Mouse (Mus musculus): ENCODE measurements around the gene Atp6v1b1.

The Atp6v1b1 gene

DNA sequence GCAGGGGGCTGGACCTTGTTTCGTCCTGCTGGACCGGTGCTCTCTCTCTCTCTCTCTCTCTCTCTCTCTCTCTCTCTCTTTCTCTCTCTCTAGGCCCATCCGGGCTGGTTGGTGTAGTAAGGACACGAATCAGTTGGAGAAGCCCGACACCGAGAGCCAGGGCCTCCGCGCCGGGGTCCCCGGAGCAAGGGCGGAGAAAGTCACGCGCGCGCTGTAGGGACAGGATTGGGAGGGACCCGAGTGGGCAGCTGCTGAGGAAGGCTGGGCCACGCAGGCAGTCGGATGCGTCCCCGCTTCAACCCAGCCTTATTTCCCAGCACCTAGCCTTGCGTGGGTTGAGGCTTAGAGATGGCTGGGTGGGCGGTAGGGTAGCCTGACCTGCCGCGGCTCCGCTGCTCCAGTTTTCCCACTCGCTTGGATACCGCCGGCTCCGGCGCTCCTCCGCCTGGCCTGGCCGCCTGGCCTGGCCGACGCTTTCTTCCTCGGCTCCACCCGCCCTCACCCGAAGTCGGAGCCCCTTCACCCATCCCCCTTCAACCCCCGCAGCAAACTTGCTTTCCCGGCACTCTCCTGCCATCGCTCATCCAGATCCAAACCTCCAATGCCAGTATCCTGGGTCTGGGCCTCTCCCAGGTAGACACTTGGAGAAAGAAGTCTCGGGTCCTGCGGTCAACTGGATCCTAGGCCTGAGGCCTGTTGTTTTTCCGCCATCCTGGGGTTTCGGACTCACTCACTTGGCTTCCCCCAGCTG lies 30.9 kb upstream of the Atp6v1b1 start:
- H3K36me3 ChIP-seq (ENCODE audit: insufficient read depth, low read length), result no peaks in the 10 kb centered on the region
- peaks cover 96% of the 10 kb centered on the region for H3K27me3 ChIP-seq (ENCODE audit: insufficient read depth, low read length)
- no peaks in the 10 kb centered on the region for H3K9me3 ChIP-seq (ENCODE audit: low read length)
- TF ChIP-seq NANOG (IDR thresholded peaks at IDR 0.05; ENCODE audit: borderline replicate concordance, low read length) (no peak), CTCF (conservative IDR thresholded peaks at IDR 0.05; ENCODE audit: low read length) (no peak), POU5F1 (IDR thresholded peaks at IDR 0.05; ENCODE audit: borderline replicate concordance, low read length) (no peak)
- peaks cover 71% of the 10 kb centered on the region for H3K4me1 ChIP-seq (replicated peaks; ENCODE audit: low read depth, low read length)
- peak overlapping the region; percentile 80 for H3K4me3 ChIP-seq (replicated peaks; ENCODE audit: low read length)

- TF ChIP-seq CTCF (conservative IDR thresholded peaks at IDR 0.05; ENCODE audit: low read length) (no peak), NANOG (IDR thresholded peaks at IDR 0.05; ENCODE audit: borderline replicate concordance, low read length) (no peak), POU5F1 (IDR thresholded peaks at IDR 0.05; ENCODE audit: borderline replicate concordance, low read length) (no peak)
- H3K9me3 ChIP-seq (ENCODE audit: low read length), result no peaks in the 10 kb centered on the region
- H3K27me3 ChIP-seq (ENCODE audit: insufficient read depth, low read length), result peaks cover 91% of the 10 kb centered on the region
- H3K36me3 ChIP-seq (ENCODE audit: insufficient read depth, low read length), result no peaks in the 10 kb centered on the region
- peaks cover 67% of the 10 kb centered on the region for H3K4me1 ChIP-seq (replicated peaks; ENCODE audit: low read depth, low read length)
- no peak overlapping the region for H3K4me3 ChIP-seq (replicated peaks; ENCODE audit: low read length)
Observed at GRCm38 (mm10) chr6:83713271-83714136, 29.3 kb upstream of the Atp6v1b1 start.

DNA sequence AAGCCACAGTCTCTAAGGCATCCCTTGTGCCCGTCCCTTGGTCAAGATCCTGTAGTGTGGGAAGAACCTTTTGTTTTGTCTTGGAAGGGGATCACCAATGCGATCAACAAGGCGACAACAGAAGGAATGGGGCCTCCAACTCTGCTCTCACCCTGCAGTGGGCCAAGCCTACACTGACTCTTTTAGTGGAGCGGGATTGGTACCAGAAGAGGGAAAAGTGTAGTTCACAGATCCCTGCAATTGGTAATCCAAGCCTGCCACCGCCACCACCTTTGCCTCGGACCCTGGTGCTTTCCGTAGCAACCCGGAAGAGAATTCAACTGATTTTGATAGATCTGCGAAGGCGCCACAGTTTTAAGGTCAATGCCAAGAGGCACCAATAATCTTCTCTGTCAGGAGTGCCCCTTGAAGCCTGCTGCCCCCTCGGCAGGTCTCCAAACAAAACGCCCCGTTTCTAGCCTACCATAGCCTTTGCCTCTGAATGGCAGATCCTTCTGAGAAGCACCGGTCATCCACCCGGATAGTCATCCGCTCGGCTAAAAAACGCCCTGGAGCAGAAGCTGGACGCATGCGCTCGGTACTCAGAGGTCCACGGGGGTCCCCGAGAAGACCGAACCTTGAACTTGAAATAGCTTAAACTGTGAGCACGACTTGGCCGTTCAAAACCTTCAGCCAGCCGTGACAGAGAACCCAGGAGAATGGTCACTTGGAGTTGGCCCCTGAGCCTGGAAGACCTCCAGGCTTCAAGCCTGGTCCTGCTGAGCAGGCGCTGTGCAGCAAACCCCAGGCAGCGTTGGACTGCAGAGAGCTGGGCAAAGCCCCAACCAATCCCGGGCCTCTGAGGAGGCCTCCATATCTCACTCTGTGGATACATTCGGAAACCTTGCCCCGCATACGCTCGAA lies 28.3 kb upstream of the Atp6v1b1 start:
- no peaks in the 10 kb centered on the region for H3K36me3 ChIP-seq (ENCODE audit: insufficient read depth, low read length)
- peak overlapping the region; percentile 37; the same call in 1 of the 2 replicates for H3K4me3 ChIP-seq (replicated peaks; ENCODE audit: low read length)
- H3K27me3 ChIP-seq (ENCODE audit: insufficient read depth, low read length), result peaks cover 82% of the 10 kb centered on the region
- TF ChIP-seq POU5F1 (IDR thresholded peaks at IDR 0.05; ENCODE audit: borderline replicate concordance, low read length) (no peak), NANOG (IDR thresholded peaks at IDR 0.05; ENCODE audit: borderline replicate concordance, low read length) (no peak), CTCF (conservative IDR thresholded peaks at IDR 0.05; ENCODE audit: low read length) (no peak)
- no peaks in the 10 kb centered on the region for H3K9me3 ChIP-seq (ENCODE audit: low read length)
- H3K4me1 ChIP-seq (replicated peaks; ENCODE audit: low read depth, low read length), result peaks cover 64% of the 10 kb centered on the region

GRCm38 (mm10) chr6:83715461-83716196 lies 27.2 kb upstream of the Atp6v1b1 start:
- Histone ChIP-seq H3K36me3 (ENCODE audit: insufficient read depth, low read length) (no peaks in the 10 kb centered on the region), H3K27me3 (ENCODE audit: insufficient read depth, low read length) (peaks cover 73% of the 10 kb centered on the region)
- TF ChIP-seq POU5F1 (IDR thresholded peaks at IDR 0.05; ENCODE audit: borderline replicate concordance, low read length) (no peak), NANOG (IDR thresholded peaks at IDR 0.05; ENCODE audit: borderline replicate concordance, low read length) (no peak), CTCF (conservative IDR thresholded peaks at IDR 0.05; ENCODE audit: low read length) (no peak)

GRCm38 (mm10) chr6:83717026-83717425 lies 25.8 kb upstream of the Atp6v1b1 start:
- Histone ChIP-seq H3K36me3 (ENCODE audit: insufficient read depth, low read length) (no peaks in the 10 kb centered on the region), H3K9me3 (ENCODE audit: low read length) (no peaks in the 10 kb centered on the region), H3K27me3 (ENCODE audit: insufficient read depth, low read length) (peaks cover 65% of the 10 kb centered on the region), H3K4me3 (replicated peaks; ENCODE audit: low read length) (no peak overlapping the region), H3K4me1 (replicated peaks; ENCODE audit: low read depth, low read length) (peaks cover 56% of the 10 kb centered on the region)
- TF ChIP-seq CTCF (conservative IDR thresholded peaks at IDR 0.05; ENCODE audit: low read length), result no peak
- no peak for TF ChIP-seq NANOG (IDR thresholded peaks at IDR 0.05; ENCODE audit: borderline replicate concordance, low read length)
- TF ChIP-seq POU5F1 (IDR thresholded peaks at IDR 0.05; ENCODE audit: borderline replicate concordance, low read length), result no peak

More at GRCm38 (mm10) chr6:83715461-83716196, 27.2 kb upstream of the Atp6v1b1 start:
- H3K4me1 ChIP-seq (replicated peaks; ENCODE audit: low read depth, low read length), result peaks cover 52% of the 10 kb centered on the region
- H3K9me3 ChIP-seq (ENCODE audit: low read length), result no peaks in the 10 kb centered on the region
- peak overlapping the region; percentile 37 for H3K4me3 ChIP-seq (replicated peaks; ENCODE audit: low read length)

DNA sequence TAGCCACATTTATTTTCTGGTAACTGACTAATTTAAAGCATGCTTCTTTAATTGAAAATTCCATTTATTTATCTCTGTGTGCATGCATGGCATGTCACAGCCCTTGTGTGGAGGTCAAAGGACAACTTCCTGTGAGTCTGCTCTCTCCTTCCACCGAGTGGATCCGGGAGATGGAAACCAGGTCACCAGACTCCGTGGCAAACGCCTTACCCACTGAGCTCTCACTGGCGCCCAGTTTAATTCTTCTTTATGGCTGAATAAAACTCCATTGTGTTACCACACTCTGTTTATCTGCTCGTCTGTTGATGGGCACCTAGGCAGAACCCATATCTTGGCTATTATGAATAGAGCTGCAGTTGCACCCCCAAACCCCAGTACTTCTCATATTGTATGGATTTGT lies 20.3 kb upstream of the Atp6v1b1 start:
- Histone ChIP-seq H3K9me3 (ENCODE audit: low read length) (no peaks in the 10 kb centered on the region), H3K4me1 (replicated peaks; ENCODE audit: low read depth, low read length) (peaks cover 17% of the 10 kb centered on the region), H3K4me3 (replicated peaks; ENCODE audit: low read length) (no peak overlapping the region), H3K36me3 (ENCODE audit: insufficient read depth, low read length) (no peaks in the 10 kb centered on the region), H3K27me3 (ENCODE audit: insufficient read depth, low read length) (peaks cover 15% of the 10 kb centered on the region)
- TF ChIP-seq NANOG (IDR thresholded peaks at IDR 0.05; ENCODE audit: borderline replicate concordance, low read length), result no peak
- TF ChIP-seq POU5F1 (IDR thresholded peaks at IDR 0.05; ENCODE audit: borderline replicate concordance, low read length), result no peak
- TF ChIP-seq CTCF (conservative IDR thresholded peaks at IDR 0.05; ENCODE audit: low read length), result no peak

- H3K4me3 ChIP-seq (replicated peaks; ENCODE audit: low read length), result no peak overlapping the region
- H3K36me3 ChIP-seq (ENCODE audit: insufficient read depth, low read length), result no peaks in the 10 kb centered on the region
- peaks cover 20% of the 10 kb centered on the region for H3K4me1 ChIP-seq (replicated peaks; ENCODE audit: low read depth, low read length)
- no peaks in the 10 kb centered on the region for H3K9me3 ChIP-seq (ENCODE audit: low read length)
- peaks cover 12% of the 10 kb centered on the region; the same call in 1 of the 2 replicates for H3K27me3 ChIP-seq (ENCODE audit: insufficient read depth, low read length)
- TF ChIP-seq NANOG (IDR thresholded peaks at IDR 0.05; ENCODE audit: borderline replicate concordance, low read length) (no peak), CTCF (conservative IDR thresholded peaks at IDR 0.05; ENCODE audit: low read length) (peak; percentile 62), POU5F1 (IDR thresholded peaks at IDR 0.05; ENCODE audit: borderline replicate concordance, low read length) (no peak)
Observed at GRCm38 (mm10) chr6:83727178-83727577, 15.6 kb upstream of the Atp6v1b1 start.
